Mouse (Mus musculus) forebrain, embryonic 13.5 days (tissue): ENCODE results near the gene Slc25a21. TPM values are rescaled to one million over a fixed set of nuclear protein-coding genes. Genes with fewer than 3 reads are reported as not detected.

Experiments
- ATAC-seq: fragments of 200-750 bp; cut with Nextera tagmentation; 2 replicates; pipeline ENCODE4 v1.8.0; 2017
- H3K27ac ChIP-seq: fragments of 300-500 bp; sonication (generic); 2 replicates; pipeline ENCODE4 v1.5.1; 2015; ENCODE audit warnings: inconsistent platforms, mild to moderate bottlenecking, moderate library complexity
- H3K27me3 ChIP-seq: fragments of 300-500 bp; sonication (generic); 2 replicates; pipeline ENCODE4 v1.6.1; 2015; ENCODE audit warnings: mild to moderate bottlenecking, inconsistent platforms
- H3K36me3 ChIP-seq: fragments of 300-500 bp; sonication (generic); 2 replicates; pipeline ENCODE4 v1.6.1; 2015; ENCODE audit warnings: mild to moderate bottlenecking, inconsistent platforms; ENCODE audit not compliant: poor library complexity, severe bottlenecking
- H3K4me1 ChIP-seq: fragments of 300-500 bp; sonication (generic); 2 replicates; pipeline ENCODE4 v1.6.1; 2015; ENCODE audit warnings: inconsistent platforms
- H3K4me2 ChIP-seq: fragments of 300-500 bp; sonication (generic); 2 replicates; pipeline ENCODE4 v1.6.1; 2015; ENCODE audit warnings: inconsistent platforms, mild to moderate bottlenecking, moderate library complexity
- H3K4me3 ChIP-seq: fragments of 300-500 bp; sonication (generic); 2 replicates; pipeline ENCODE4 v1.5.1; 2015; ENCODE audit warnings: mild to moderate bottlenecking, inconsistent platforms
- H3K9ac ChIP-seq: fragments of 300-500 bp; sonication (generic); 2 replicates; pipeline ENCODE4 v1.6.1; 2015; ENCODE audit warnings: mild to moderate bottlenecking, inconsistent platforms
- H3K9me3 ChIP-seq: fragments of 300-500 bp; sonication (generic); replicated peaks from 2 replicates; pipeline ENCODE4 v1.6.1; 2016; ENCODE audit warnings: inconsistent platforms
- WGBS: fragments of 180-500 bp; shearing (Covaris S2); methylation state at CpG from one replicate; pipeline ENCODE4 v1.1.7; 2015; 5-methylcytosine and 5-hydroxymethylcytosine counted together
- polyA plus RNA-seq: library from polyadenylated mRNA; unstranded; fragments of >200 nt; fragmentation: Nextera tagmentation; extraction: Ambion mirVana; gene quantifications from 2 replicates; pipeline ENCODE4 v1.2.1, GENCODE M21; 2015

The Slc25a21 gene
- polyA plus RNA-seq, 1 experiment from 2014 or later: 0.31 TPM

DNA sequence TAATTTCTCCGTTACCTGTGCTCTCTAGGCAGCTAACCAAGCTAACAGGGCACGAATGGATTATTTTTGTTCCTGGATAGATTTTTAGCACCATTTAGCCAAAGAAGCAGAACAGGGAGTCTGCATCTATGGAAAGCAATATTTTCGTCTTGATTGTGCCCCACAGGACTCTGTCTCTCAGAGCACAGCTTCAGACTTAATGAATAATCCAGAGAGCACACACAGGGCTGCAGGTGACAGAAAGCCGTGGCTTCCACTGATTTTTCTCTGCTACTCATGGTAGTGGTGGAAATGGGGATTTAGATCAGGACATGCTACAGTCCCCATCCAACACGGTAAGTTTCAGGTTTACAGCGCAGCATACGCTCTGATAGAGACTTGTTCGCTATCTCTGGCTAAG, 299.3 kb downstream of the Slc25a21 start:
- 76% methylated on average over 8 of the region's 8 CpGs for WGBS
- no peak for ATAC-seq

DNA sequence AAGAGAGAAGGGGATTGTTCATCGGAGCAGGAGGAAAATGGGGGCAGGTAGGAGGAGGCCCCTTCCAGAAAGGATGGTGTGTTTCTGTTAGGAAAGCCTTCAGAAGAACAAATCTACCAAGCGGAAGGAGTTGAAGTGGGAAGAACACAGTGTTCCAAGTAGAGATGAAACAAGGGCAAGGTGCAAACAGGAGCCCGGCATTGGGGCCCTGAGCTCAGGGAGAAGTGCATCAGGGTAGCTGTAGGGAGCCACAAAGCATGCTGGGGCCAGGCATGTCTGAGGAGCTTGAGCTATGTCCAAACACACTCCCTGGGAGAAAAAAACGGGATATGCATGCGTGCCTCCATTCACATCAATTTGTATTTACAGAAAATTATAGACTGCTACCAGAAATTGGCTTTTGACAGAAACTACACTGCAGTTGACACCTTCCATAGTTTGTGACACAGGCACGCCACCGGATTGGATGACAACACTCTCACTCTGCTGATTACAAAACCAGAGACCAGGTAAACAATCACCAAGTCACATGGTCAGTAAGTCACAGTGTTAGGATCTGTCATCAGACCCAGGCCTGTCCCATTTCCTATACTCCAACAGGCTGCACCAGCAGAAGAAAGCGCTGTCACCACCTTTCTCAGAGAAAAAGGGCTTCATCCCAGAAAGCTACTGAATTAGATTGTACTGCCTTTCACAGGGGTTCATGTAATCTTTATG, 299.9 kb downstream of the Slc25a21 start:
- H3K27ac ChIP-seq: no peak overlapping the region
- no peak overlapping the region for H3K9ac ChIP-seq
- no peaks in the 10 kb centered on the region for H3K36me3 ChIP-seq
- no peak overlapping the region for H3K4me2 ChIP-seq
- no peak for ATAC-seq
- H3K9me3 ChIP-seq: no peaks in the 10 kb centered on the region
- H3K4me1 ChIP-seq: no peaks in the 10 kb centered on the region
- no peak overlapping the region for H3K4me3 ChIP-seq
- WGBS: 83% methylated on average over 8 of the region's 8 CpGs
- no peaks in the 10 kb centered on the region for H3K27me3 ChIP-seq

More for the DNA sequence above, 299.3 kb downstream of the Slc25a21 start:
- no peaks in the 10 kb centered on the region for H3K9me3 ChIP-seq
- no peak overlapping the region for H3K9ac ChIP-seq
- no peak overlapping the region for H3K27ac ChIP-seq
- no peak overlapping the region for H3K4me2 ChIP-seq
- H3K4me3 ChIP-seq: no peak overlapping the region
- H3K4me1 ChIP-seq: no peaks in the 10 kb centered on the region
- H3K27me3 ChIP-seq: no peaks in the 10 kb centered on the region
- no peaks in the 10 kb centered on the region for H3K36me3 ChIP-seq

DNA sequence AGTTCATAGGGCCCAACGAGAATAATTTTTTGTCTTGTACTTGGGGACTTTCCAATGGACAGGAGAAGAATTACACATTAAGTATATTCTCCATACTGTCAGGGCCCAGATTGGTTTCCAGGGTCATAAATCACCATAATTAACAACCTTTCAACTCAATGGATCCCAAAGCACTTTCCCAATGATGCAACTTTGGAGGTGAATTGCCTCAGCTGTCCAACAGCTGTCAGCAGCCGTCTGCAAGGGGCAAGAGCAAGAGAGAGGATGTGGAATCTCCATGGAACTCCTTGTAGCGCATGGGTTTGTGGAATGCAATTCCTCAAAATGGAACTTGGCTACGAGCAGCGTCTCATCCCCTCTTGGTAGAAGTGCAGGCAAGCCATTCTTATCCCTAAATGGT, 302.3 kb downstream of the Slc25a21 start:
- H3K4me3 ChIP-seq: no peak overlapping the region
- no peaks in the 10 kb centered on the region for H3K36me3 ChIP-seq
- no peaks in the 10 kb centered on the region for H3K9me3 ChIP-seq
- no peaks in the 10 kb centered on the region for H3K27me3 ChIP-seq
- ATAC-seq: no peak
- no peaks in the 10 kb centered on the region for H3K4me1 ChIP-seq
- no peak overlapping the region for H3K4me2 ChIP-seq
- no peak overlapping the region for H3K9ac ChIP-seq
- H3K27ac ChIP-seq: no peak overlapping the region
- WGBS: 85% methylated on average over 5 of the region's 5 CpGs

GRCm38 (mm10) chr12:56890891-56891726, 306.2 kb downstream of the Slc25a21 start:
- no peaks in the 10 kb centered on the region for H3K9me3 ChIP-seq
- no peaks in the 10 kb centered on the region for H3K4me1 ChIP-seq
- no peak overlapping the region for H3K4me2 ChIP-seq
- no peaks in the 10 kb centered on the region for H3K27me3 ChIP-seq
- no peak overlapping the region for H3K9ac ChIP-seq
- no peaks in the 10 kb centered on the region for H3K36me3 ChIP-seq
- H3K4me3 ChIP-seq: no peak overlapping the region
- ATAC-seq: no peak
- no peak overlapping the region for H3K27ac ChIP-seq
- 77% methylated on average over 6 of the region's 6 CpGs for WGBS

DNA sequence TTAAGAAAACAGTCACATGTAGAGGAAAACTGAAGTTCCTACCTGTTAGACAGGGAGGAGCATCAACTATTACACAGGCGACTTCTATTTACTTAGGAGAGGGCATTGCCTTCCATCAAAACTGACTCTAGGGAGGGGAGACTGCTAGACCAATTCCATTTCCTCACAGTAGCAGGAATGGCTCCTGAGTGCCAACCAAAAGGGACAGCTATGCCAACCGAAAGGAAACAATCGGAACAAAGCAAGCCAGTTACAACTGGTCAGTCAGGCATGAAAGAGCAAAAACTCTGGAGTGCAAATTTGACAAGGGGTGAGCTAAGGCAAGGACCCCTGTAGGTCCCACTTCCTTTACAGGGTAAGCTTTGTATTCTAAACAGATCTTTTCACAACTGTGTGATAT, 319.5 kb downstream of the Slc25a21 start:
- Histone ChIP-seq H3K4me2 (no peak overlapping the region), H3K4me1 (no peaks in the 10 kb centered on the region), H3K9ac (no peak overlapping the region), H3K27ac (no peak overlapping the region), H3K9me3 (no peaks in the 10 kb centered on the region), H3K4me3 (no peak overlapping the region), H3K36me3 (no peaks in the 10 kb centered on the region), H3K27me3 (no peaks in the 10 kb centered on the region)
- ATAC-seq: no peak
- WGBS: 31% methylated on average over 3 of the region's 3 CpGs

DNA sequence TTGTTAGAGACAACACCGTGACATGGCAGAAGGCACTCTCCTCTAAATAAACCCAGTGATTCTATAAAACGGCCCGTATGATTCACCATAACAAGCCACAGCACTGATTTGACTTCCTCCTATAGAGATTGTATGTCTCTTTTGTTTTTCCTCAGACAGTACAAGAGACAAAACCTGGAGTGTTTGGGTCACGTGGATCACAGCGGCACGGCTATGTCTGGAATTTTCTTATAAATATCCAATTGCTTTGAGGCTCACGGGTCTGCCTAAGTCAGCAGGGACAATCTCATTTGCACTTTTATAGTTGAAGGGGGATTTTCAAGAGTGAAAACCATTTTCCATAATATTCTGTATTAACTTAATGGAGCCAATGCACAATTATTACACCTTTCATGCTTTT, 320.7 kb downstream of the Slc25a21 start:
- 47% methylated on average over 7 of the region's 7 CpGs for WGBS
- H3K4me1 ChIP-seq: no peaks in the 10 kb centered on the region
- H3K36me3 ChIP-seq: no peaks in the 10 kb centered on the region
- H3K27ac ChIP-seq: no peak overlapping the region
- no peak overlapping the region for H3K4me2 ChIP-seq
- H3K27me3 ChIP-seq: no peaks in the 10 kb centered on the region
- no peak overlapping the region for H3K9ac ChIP-seq
- no peak overlapping the region for H3K4me3 ChIP-seq
- H3K9me3 ChIP-seq: no peaks in the 10 kb centered on the region
- no peak for ATAC-seq

DNA sequence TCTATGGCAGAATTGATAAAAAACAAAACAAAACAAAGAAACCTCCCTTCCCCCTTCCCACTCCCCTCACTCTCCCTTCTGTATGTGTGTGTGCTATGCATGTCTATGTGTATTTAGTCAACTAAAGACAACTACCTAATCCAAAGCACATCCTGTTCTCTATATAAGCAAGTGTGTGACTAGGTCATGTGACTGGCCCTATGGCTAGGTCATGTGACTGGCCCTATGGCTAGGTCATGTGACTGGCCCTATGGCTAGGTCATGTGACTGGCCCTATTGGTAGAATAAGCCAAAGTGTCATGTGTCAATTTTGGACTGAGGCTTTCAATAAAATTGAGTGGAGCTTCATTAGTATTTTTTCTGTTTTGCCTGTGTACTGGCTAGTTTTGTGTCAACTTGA, 324.1 kb downstream of the Slc25a21 start:
- no peaks in the 10 kb centered on the region for H3K27me3 ChIP-seq
- no peak overlapping the region for H3K4me2 ChIP-seq
- no peak for ATAC-seq
- H3K4me1 ChIP-seq: no peaks in the 10 kb centered on the region
- H3K27ac ChIP-seq: no peak overlapping the region
- no peaks in the 10 kb centered on the region for H3K36me3 ChIP-seq
- H3K9me3 ChIP-seq: no peaks in the 10 kb centered on the region
- H3K9ac ChIP-seq: no peak overlapping the region
- no peak overlapping the region for H3K4me3 ChIP-seq

GRCm38 (mm10) chr12:56870569-56870968, 326.7 kb downstream of the Slc25a21 start:
- WGBS: 91% methylated on average over 3 of the region's 3 CpGs
- Histone ChIP-seq H3K27me3 (no peaks in the 10 kb centered on the region), H3K4me2 (no peak overlapping the region), H3K9me3 (no peaks in the 10 kb centered on the region), H3K27ac (no peak overlapping the region), H3K36me3 (no peaks in the 10 kb centered on the region), H3K4me1 (no peaks in the 10 kb centered on the region), H3K9ac (no peak overlapping the region), H3K4me3 (no peak overlapping the region)
- ATAC-seq: no peak

DNA sequence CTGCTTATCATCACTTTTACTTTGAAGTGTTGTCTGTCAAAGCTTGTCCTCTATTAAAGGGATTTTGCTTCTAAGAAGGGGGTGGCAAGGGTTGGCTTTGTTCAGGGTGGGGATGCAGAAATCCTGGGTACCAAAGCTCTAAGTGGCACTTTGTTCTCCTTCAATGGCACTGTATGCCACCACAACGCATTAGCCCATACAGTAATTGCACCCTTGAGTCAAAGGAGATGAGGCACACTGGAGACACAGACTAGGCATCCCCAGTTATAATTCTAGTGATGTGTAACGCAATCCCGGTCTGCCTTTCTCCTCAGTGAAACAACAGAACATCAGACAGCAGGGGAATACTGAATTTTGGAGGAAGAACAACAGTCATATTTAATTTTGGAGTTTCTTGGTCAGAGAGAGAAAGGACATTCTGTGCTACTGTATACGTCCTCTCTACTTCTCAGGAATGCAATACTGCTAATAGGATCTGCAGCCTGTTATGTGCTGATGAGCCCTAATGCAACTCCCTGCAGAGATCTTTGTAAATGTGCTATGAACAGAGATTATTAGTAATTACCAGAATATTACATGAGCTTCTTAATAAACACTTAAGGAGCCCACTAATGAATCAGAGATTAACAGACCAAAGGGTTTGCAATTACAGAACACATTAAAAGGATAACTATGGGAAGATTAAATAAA, 333.3 kb downstream of the Slc25a21 start:
- Histone ChIP-seq H3K27ac (no peak overlapping the region), H3K36me3 (no peaks in the 10 kb centered on the region), H3K4me2 (no peak overlapping the region), H3K4me3 (no peak overlapping the region), H3K9ac (no peak overlapping the region), H3K4me1 (0 out of 2 replicates have a peak, but pooled peaks cover 6% of the 10 kb centered on the region), H3K27me3 (no peaks in the 10 kb centered on the region; the same call in 1 of the 2 replicates), H3K9me3 (no peaks in the 10 kb centered on the region)
- ATAC-seq: no peak
- 45% methylated on average over 4 of the region's 4 CpGs for WGBS

- Histone ChIP-seq H3K27ac (no peak overlapping the region), H3K4me3 (no peak overlapping the region), H3K36me3 (no peaks in the 10 kb centered on the region), H3K9me3 (no peaks in the 10 kb centered on the region), H3K27me3 (no peaks in the 10 kb centered on the region), H3K4me2 (no peak overlapping the region), H3K4me1 (peaks cover 6% of the 10 kb centered on the region; the same call in 1 of the 2 replicates), H3K9ac (no peak overlapping the region)
- WGBS: 46% methylated on average over 4 of the region's 4 CpGs
- ATAC-seq: no peak
These were observed 344.6 kb downstream of the Slc25a21 start for GRCm38 (mm10) chr12:56852679-56853078.

DNA sequence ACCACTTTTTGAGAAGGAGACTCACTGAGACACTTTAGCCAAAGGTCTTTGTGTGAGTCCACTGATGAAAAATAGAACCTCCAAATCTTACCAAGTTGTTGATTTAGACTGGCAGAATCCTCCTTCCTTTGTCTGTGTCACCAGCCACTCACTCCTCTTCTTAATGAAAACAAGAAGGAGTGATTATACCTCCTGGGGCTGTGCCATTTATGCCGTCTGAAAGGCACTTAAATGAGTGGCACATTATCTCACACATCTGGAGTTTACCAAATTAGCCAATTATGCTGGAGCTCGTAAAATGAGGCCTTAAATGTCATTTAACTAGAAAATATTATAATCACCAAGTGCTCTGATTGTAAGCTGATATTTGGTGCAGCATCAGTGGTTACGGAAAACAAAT, 345.8 kb downstream of the Slc25a21 start:
- no peak overlapping the region for H3K27ac ChIP-seq
- ATAC-seq: peak; percentile 67; the same call in 1 of the 2 replicates
- peaks cover 6% of the 10 kb centered on the region; the same call in 1 of the 2 replicates for H3K4me1 ChIP-seq
- H3K27me3 ChIP-seq: no peaks in the 10 kb centered on the region
- no peak overlapping the region for H3K9ac ChIP-seq
- WGBS: 20% methylated on average over 3 of the region's 3 CpGs
- no peak overlapping the region for H3K4me3 ChIP-seq
- H3K4me2 ChIP-seq: no peak overlapping the region
- H3K36me3 ChIP-seq: no peaks in the 10 kb centered on the region
- no peaks in the 10 kb centered on the region for H3K9me3 ChIP-seq

DNA sequence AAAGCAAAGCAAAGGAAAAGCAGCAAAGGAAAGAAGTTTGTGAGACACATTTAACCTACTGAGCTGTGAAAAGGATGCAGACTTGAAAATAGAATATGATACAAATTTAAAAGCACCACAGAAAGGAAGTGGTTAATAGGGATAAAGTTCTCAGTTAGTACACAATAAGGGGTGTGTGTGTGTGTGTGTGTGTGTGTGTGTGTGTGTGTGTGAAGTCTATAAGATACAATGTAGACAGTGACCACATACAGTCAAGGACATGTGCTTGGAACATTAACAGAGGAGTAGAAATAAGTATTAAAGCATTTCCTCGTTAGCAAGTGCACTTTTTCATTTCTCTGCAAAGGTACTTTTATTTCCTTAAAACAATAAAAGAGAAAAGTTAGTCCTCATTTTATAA, 367.3 kb downstream of the Slc25a21 start:
- no peaks in the 10 kb centered on the region for H3K9me3 ChIP-seq
- no peaks in the 10 kb centered on the region for H3K36me3 ChIP-seq
- ATAC-seq: no peak
- H3K4me3 ChIP-seq: no peak overlapping the region
- no peak overlapping the region; the same call in 1 of the 2 replicates for H3K4me2 ChIP-seq
- H3K9ac ChIP-seq: no peak overlapping the region
- peaks cover 10% of the 10 kb centered on the region for H3K4me1 ChIP-seq
- H3K27ac ChIP-seq: no peak overlapping the region
- WGBS: 63% methylated on average over 1 of the region's 1 CpGs
- H3K27me3 ChIP-seq: no peaks in the 10 kb centered on the region
